Comparison of ENCODE assay signal across 9 mouse cellular contexts in the genomic region with DNA sequence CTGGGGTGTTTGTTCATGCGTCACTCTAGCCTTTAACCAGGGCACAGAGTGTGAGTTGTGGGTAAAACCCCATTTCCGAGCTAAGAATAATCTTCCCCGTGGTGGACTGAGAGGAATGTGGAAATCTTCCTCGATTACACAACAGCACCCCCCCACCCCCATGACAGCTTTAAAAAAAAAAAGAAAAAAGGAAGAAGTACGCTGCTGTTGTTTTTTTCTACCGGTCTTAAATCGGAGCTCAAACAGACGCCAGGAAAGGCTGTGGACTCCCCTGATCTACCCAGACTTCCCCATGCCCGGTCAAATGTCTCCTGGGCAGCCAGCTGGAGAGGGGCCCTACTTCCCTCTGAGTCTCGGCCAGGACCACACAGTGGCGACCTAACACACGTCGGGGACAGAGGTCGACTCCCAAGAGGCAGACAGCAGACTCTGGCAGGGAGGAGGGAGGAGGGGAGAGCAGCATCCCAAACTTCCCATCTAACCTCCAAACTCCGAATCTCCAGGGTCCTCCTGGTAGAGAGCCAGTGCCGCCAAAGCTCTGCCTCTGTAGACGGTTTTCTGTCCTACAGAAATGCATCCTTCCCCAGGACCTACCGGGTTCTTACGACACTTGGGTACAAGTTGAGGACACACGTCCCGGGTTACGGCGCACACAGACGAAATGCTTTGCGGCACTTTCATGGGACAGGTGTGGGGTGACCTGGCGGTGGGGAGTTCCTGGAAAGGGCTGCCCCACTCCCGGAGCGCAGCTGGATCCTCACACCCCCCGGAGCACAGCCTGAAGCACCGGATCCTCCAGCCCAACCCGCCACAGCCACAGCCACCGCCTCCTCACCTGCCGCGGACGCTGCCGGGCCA. TPM values are rescaled to one million over a fixed set of nuclear protein-coding genes. Genes with fewer than 3 reads are reported as not detected.
DNase-seq lines count a peak whose midpoint lies in the region; ATAC-seq and TF ChIP-seq lines count a peak whose summit lies in the region.
"Had no signal": no experiment of that assay in that cellular context is flagged by ENCODE, and none has a peak within 500 bp of the region (broad histone marks: within the 10 kb centered on the region; RNA-seq: fewer than 3 reads in every experiment).

No protein-coding gene starts in this region.

- peak overlapping the region; percentile 80 for H3K4me2 ChIP-seq in forebrain, embryonic 14.5 days (ENCODE audit: low read length)
- peak overlapping the region; percentile 79 for H3K4me2 ChIP-seq in neural tube, embryonic 13.5 days

- peak; percentile 21 for ATAC-seq in forebrain, embryonic 14.5 days
- ATAC-seq in neural tube, embryonic 13.5 days (ENCODE audit: low read depth) = peak; percentile 28

- peak; percentile 89 for DNase-seq in MEL (ENCODE audit: low read depth, low spot score)
- peak; percentile 67 for DNase-seq in brain, adult 2 months (ENCODE audit: low read depth, low spot score)
- no peak for DNase-seq in forebrain, embryonic 14.5 days (ENCODE audit: low spot score)
- DNase-seq in heart, postnatal 10 days = peak; percentile 57 to 67
- DNase-seq in kidney, postnatal 36 days = peak; percentile 81 to 84
- peak; percentile 66 for DNase-seq in lung, adult 2 months
- peak; percentile 56 for DNase-seq in urinary bladder, postnatal 14 days (ENCODE audit: low spot score)

- H3K27ac ChIP-seq in MEL (ENCODE audit: control insufficient read depth, low read depth, low read length) = peak overlapping the region; percentile 60
- H3K27ac ChIP-seq in forebrain, embryonic 14.5 days (ENCODE audit: low read depth, low read length) = no peak overlapping the region
- H3K27ac ChIP-seq in neural tube, embryonic 13.5 days (replicated peaks) = peak overlapping the region; percentile 52; the same call in 1 of the 2 replicates

- H3K36me3 ChIP-seq in MEL (ENCODE audit: control insufficient read depth in 1 of 2, insufficient read depth in 2 of 2, low read length in 2 of 2) = peaks cover 0 to 37% of the 10 kb centered on the region in 2 experiments; a peak in 2 of 4 replicates
- no peaks in the 10 kb centered on the region for H3K36me3 ChIP-seq in forebrain, embryonic 14.5 days (ENCODE audit: control insufficient read depth, insufficient read depth, low read length)
- no peaks in the 10 kb centered on the region for H3K36me3 ChIP-seq in neural tube, embryonic 13.5 days

- TF ChIP-seq CTCF in MEL (IDR thresholded peaks at IDR 0.05 in 2 of 3, conservative IDR thresholded peaks at IDR 0.05 in 1 of 3; ENCODE audit: control insufficient read depth in 1 of 3, insufficient read depth in 1 of 3, low read depth in 2 of 3, low read length in 3 of 3, poor library complexity in 1 of 3, severe bottlenecking in 1 of 3) = no peak
- TF ChIP-seq CTCF in lung, adult 2 months (IDR thresholded peaks at IDR 0.05; ENCODE audit: insufficient read depth, low read length) = no peak

- TF ChIP-seq EP300 in MEL (IDR thresholded peaks at IDR 0.05; ENCODE audit: low read depth in 1 of 2, low read length in 2 of 2) = peak; percentile 22 to 33; a peak in 2 of 4 replicates

- no peaks in the 10 kb centered on the region for H3K27me3 ChIP-seq in MEL (ENCODE audit: control insufficient read depth in 1 of 2, insufficient read depth in 2 of 2, low read length in 2 of 2)
- H3K27me3 ChIP-seq in forebrain, embryonic 14.5 days (replicated peaks; ENCODE audit: control insufficient read depth, insufficient read depth, low read length) = no peaks in the 10 kb centered on the region
- no peaks in the 10 kb centered on the region for H3K27me3 ChIP-seq in neural tube, embryonic 13.5 days

- peak overlapping the region; percentile 85 to 98 for H3K4me3 ChIP-seq in MEL (ENCODE audit: control insufficient read depth in 1 of 2, insufficient read depth in 1 of 2, low read depth in 2 of 2, low read length in 2 of 2)
- peak overlapping the region; percentile 77 for H3K4me3 ChIP-seq in forebrain, embryonic 14.5 days (ENCODE audit: low read depth, low read length)
- peak overlapping the region; percentile 86 for H3K4me3 ChIP-seq in lung, adult 2 months (replicated peaks; ENCODE audit: extremely low read depth, low read depth, low read length)
- H3K4me3 ChIP-seq in neural tube, embryonic 13.5 days = peak overlapping the region; percentile 72

- WGBS in forebrain, embryonic 14.5 days = 6% methylated on average over 36 of the region's 36 CpGs
- WGBS in lung, adult 2 months = 1% methylated on average over 36 of the region's 36 CpGs
- WGBS in neural tube, embryonic 13.5 days = 5% methylated on average over 36 of the region's 36 CpGs

- peak overlapping the region; percentile 88 for H3K9ac ChIP-seq in MEL (ENCODE audit: control insufficient read depth, low read depth, low read length, poor library complexity, severe bottlenecking)
- H3K9ac ChIP-seq in forebrain, embryonic 14.5 days (ENCODE audit: low read length) = peak overlapping the region; percentile 77
- H3K9ac ChIP-seq in neural tube, embryonic 13.5 days = peak overlapping the region; percentile 81

- H3K79me2 ChIP-seq in MEL (ENCODE audit: control insufficient read depth, insufficient read depth, low read length, poor library complexity) = peaks cover 17% of the 10 kb centered on the region

- TF ChIP-seq RAD21 in MEL (IDR thresholded peaks at IDR 0.05; ENCODE audit: low read depth, low read length) = no peak

- intact Hi-C loops in heart, postnatal 10 days (cut with DNase I) = loop anchor here (1.0 kb wide), 1 partner anchor 51 kb away; no protein-coding TSS in a partner anchor

- H3K9me3 ChIP-seq in MEL (replicated peaks; ENCODE audit: insufficient read depth, low read length) = no peaks in the 10 kb centered on the region
- no peaks in the 10 kb centered on the region for H3K9me3 ChIP-seq in forebrain, embryonic 14.5 days (replicated peaks; ENCODE audit: control insufficient read depth, low read length)
- H3K9me3 ChIP-seq in neural tube, embryonic 13.5 days = no peaks in the 10 kb centered on the region

- H3K4me1 ChIP-seq in MEL (ENCODE audit: control insufficient read depth in 1 of 2, insufficient read depth in 2 of 2, low read length in 2 of 2) = peaks cover 7 to 32% of the 10 kb centered on the region in 2 experiments
- peaks cover 3% of the 10 kb centered on the region; the same call in 1 of the 2 replicates for H3K4me1 ChIP-seq in forebrain, embryonic 14.5 days (ENCODE audit: control insufficient read depth, insufficient read depth, low read length)
- H3K4me1 ChIP-seq in lung, adult 2 months (ENCODE audit: control insufficient read depth, insufficient read depth, low read length) = peaks cover 5% of the 10 kb centered on the region
- peaks cover 12% of the 10 kb centered on the region for H3K4me1 ChIP-seq in neural tube, embryonic 13.5 days (replicated peaks)

- TF ChIP-seq POLR2A in MEL (IDR thresholded peaks at IDR 0.05; ENCODE audit: control insufficient read depth in 1 of 2, insufficient read depth in 1 of 2, low read depth in 1 of 2, low read length in 2 of 2, poor library complexity in 1 of 2) = no peak
- 0 out of 2 replicates have a peak, but pooled peaks have one; percentile 16 for TF ChIP-seq POLR2A in lung, adult 2 months (IDR thresholded peaks at IDR 0.05; ENCODE audit: borderline replicate concordance, extremely low read depth, low read depth, low read length)

TF ChIP-seq in MEL, 35 proteins besides CTCF, POLR2A, EP300 and RAD21 (continues in another document):
- 0 out of 2 replicates have a peak, but pooled peaks have one; percentile 22 for TF ChIP-seq MYB (IDR thresholded peaks at IDR 0.05; ENCODE audit: low read depth, low read length)

RNA-seq across cellular contexts. Expression of gene Rffl, which starts 0.6 kb away (rescaled TPM):
- total RNA-seq in MEL (2012; rRNA removed) = 15.5 and 17.8 TPM in 2 replicates
- polyA plus RNA-seq in MEL (2012; ENCODE audit: insufficient read depth in 1 of 2, insufficient read length in 2 of 2, low read depth in 1 of 2, low replicate concordance in 2 of 2, missing spikeins in 1 of 2) = 10 to 100 TPM in 1 of 2 experiments, not detected in 1; 15.2 TPM
- polyA plus RNA-seq in forebrain, embryonic 14.5 days (2014; fragmentation: Nextera tagmentation; extraction: Ambion mirVana) = 8.4 and 9.8 TPM in 2 replicates
- 1 to 10 TPM; 4.5 to 5.7 TPM for total RNA-seq in heart, postnatal 10 days (2021)
- 9.5 and 10.4 TPM in 2 replicates for polyA plus RNA-seq in lung, adult 2 months (2012; rRNA removed)
- polyA plus RNA-seq in neural tube, embryonic 13.5 days (2015; fragmentation: Nextera tagmentation; extraction: Ambion mirVana) = 4.8 and 6.3 TPM in 2 replicates

RNA-seq across cellular contexts. Expression of gene Rad51d, which starts 20.0 kb away (rescaled TPM):
- 21.1 and 25.6 TPM in 2 replicates for total RNA-seq in MEL (2012; rRNA removed)
- polyA plus RNA-seq in MEL (2012; ENCODE audit: insufficient read depth in 1 of 2, insufficient read length in 2 of 2, low read depth in 1 of 2, low replicate concordance in 2 of 2, missing spikeins in 1 of 2) = 10 to 100 TPM in 1 of 2 experiments, not detected in 1; 30.0 TPM
- 14.2 and 16.8 TPM in 2 replicates for polyA plus RNA-seq in forebrain, embryonic 14.5 days (2014; fragmentation: Nextera tagmentation; extraction: Ambion mirVana)
- 10 to 100 TPM; 10.9 to 11.0 TPM for total RNA-seq in heart, postnatal 10 days (2021)
- polyA plus RNA-seq in lung, adult 2 months (2012; rRNA removed) = 9.3 and 11.7 TPM in 2 replicates
- 11.8 and 12.4 TPM in 2 replicates for polyA plus RNA-seq in neural tube, embryonic 13.5 days (2015; fragmentation: Nextera tagmentation; extraction: Ambion mirVana)

RNA-seq across cellular contexts. Expression of gene Fndc8, which starts 21.5 kb away (rescaled TPM):
- total RNA-seq in MEL (2012; rRNA removed) = 0.07 and 0.15 TPM in 2 replicates
- polyA plus RNA-seq in MEL (2012; ENCODE audit: insufficient read depth in 1 of 2, insufficient read length in 2 of 2, low read depth in 1 of 2, low replicate concordance in 2 of 2, missing spikeins in 1 of 2) = under 1 TPM in 1 of 2 experiments, not detected in 1; 0.72 TPM
- polyA plus RNA-seq in forebrain, embryonic 14.5 days (2014; fragmentation: Nextera tagmentation; extraction: Ambion mirVana) = 0.18 and 0.48 TPM in 2 replicates
- under 1 TPM in 1 of 2 experiments, not detected in 1; 0.12 TPM for total RNA-seq in heart, postnatal 10 days (2021)
- 0.08 and 0.11 TPM in 2 replicates for polyA plus RNA-seq in lung, adult 2 months (2012; rRNA removed)
- polyA plus RNA-seq in neural tube, embryonic 13.5 days (2015; fragmentation: Nextera tagmentation; extraction: Ambion mirVana) = 0.63 and 0.94 TPM in 2 replicates
- total RNA-seq: layer of hippocampus, adult 8-10 months had no signal

RNA-seq across cellular contexts. Expression of gene Nle1, which starts 37.8 kb away (rescaled TPM):
- 79.6 and 97.3 TPM in 2 replicates for total RNA-seq in MEL (2012; rRNA removed)
- 100 to 1,000 TPM in 1 of 2 experiments, not detected in 1; 103 TPM for polyA plus RNA-seq in MEL (2012; ENCODE audit: insufficient read depth in 1 of 2, insufficient read length in 2 of 2, low read depth in 1 of 2, low replicate concordance in 2 of 2, missing spikeins in 1 of 2)
- 23.4 and 25.7 TPM in 2 replicates for polyA plus RNA-seq in forebrain, embryonic 14.5 days (2014; fragmentation: Nextera tagmentation; extraction: Ambion mirVana)
- total RNA-seq in heart, postnatal 10 days (2021) = 10 to 100 TPM; 11.2 to 13.8 TPM
- polyA plus RNA-seq in lung, adult 2 months (2012; rRNA removed) = 28.2 and 29.1 TPM in 2 replicates
- 29.2 and 31.9 TPM in 2 replicates for polyA plus RNA-seq in neural tube, embryonic 13.5 days (2015; fragmentation: Nextera tagmentation; extraction: Ambion mirVana)

RNA-seq across cellular contexts. Expression of gene Unc45b, which starts 39.9 kb away (rescaled TPM):
- 0.08 TPM in 1 of 2 replicates, not detected in the other for total RNA-seq in MEL (2012; rRNA removed)
- under 1 TPM in 1 of 2 experiments, not detected in 1; 0.29 TPM for polyA plus RNA-seq in MEL (2012; ENCODE audit: insufficient read depth in 1 of 2, insufficient read length in 2 of 2, low read depth in 1 of 2, low replicate concordance in 2 of 2, missing spikeins in 1 of 2)
- 0.38 and 1.1 TPM in 2 replicates for polyA plus RNA-seq in forebrain, embryonic 14.5 days (2014; fragmentation: Nextera tagmentation; extraction: Ambion mirVana)
- 100 to 1,000 TPM; 161 to 177 TPM for total RNA-seq in heart, postnatal 10 days (2021)
- 19.0 and 20.0 TPM in 2 replicates for polyA plus RNA-seq in lung, adult 2 months (2012; rRNA removed)
- polyA plus RNA-seq in neural tube, embryonic 13.5 days (2015; fragmentation: Nextera tagmentation; extraction: Ambion mirVana) = 1.7 and 3.4 TPM in 2 replicates
